1 mouse cellular context compared by ENCODE assay signal in the genomic region with DNA sequence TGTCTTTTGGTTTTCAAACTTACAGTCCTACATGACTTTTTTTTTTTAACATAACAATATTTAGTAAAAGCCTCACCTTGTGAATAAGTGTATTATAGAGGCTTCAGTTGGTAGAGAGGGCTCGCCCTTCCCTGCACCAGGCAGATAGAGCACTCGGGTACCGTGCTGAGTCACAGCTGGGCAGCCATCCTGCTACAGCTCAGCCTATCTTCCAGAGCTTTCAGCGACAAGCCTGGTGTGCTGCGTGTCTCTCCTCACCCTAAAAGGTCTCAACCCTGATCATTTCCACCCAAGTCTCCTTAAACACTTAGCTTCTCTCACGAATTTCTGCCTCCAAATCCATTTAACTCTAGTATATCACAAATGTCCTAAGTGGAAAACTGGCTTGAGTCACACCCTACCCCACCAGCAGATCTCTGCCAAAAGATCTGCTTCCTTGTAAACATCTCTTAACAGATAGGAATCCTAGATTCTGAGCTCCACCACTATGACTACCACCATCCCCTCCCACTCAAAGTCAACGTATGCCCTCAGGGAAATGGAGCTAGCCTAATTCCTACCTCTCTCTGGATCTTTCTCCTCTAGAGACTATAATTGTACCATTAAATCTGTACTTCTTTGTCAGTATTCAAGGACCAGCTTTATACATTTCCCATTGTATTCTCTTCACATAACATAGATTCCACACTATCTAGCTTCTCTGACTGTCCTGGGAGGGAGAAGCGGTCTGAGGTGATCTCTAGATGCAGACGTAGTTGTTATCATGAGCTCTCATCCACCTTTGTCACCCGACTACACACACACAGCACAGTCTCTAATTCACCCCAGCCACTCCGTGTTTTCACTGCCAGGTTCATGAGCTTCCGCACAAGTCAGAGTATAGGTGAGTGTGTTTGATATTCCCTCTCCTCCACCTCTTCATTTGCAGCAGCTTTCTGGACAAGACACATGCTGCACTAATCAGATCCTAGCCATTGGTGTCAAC.
TF ChIP-seq lines count a peak whose summit lies in the region.

No protein-coding gene starts in this region.

TF ChIP-seq in MEL, 35 proteins besides CTCF, POLR2A, EP300 and RAD21:
- TF ChIP-seq TAL1 (IDR thresholded peaks at IDR 0.05; ENCODE audit: low read length) (peak; percentile 82), NELFE (IDR thresholded peaks at IDR 0.05; ENCODE audit: low read depth, low read length) (peak; percentile 62), MAFK (IDR thresholded peaks at IDR 0.05; ENCODE audit: borderline replicate concordance, low read depth, low read length) (peak; percentile 59; the same call in 1 of the 2 replicates), ETS1 (IDR thresholded peaks at IDR 0.05; ENCODE audit: low read depth, low read length) (peak; percentile 68), TCF12 (IDR thresholded peaks at IDR 0.05; ENCODE audit: low read depth, low read length) (peak; percentile 78), GATA1 (IDR thresholded peaks at IDR 0.05; ENCODE audit: low read depth, low read length) (peak; percentile 68), POLR2AphosphoS2 (IDR thresholded peaks at IDR 0.05; ENCODE audit: low read length) (no peak), JUND (IDR thresholded peaks at IDR 0.05; ENCODE audit: low read depth, low read length) (peak; percentile 71; the same call in 1 of the 2 replicates), ZC3H11A (IDR thresholded peaks at IDR 0.05; ENCODE audit: low read depth, low read length) (no peak), E2F4 (IDR thresholded peaks at IDR 0.05; ENCODE audit: borderline replicate concordance, low read depth, low read length) (0 out of 2 replicates have a peak, but pooled peaks have one; percentile 2), CHD2 (IDR thresholded peaks at IDR 0.05; ENCODE audit: low read length) (no peak), NRF1 (IDR thresholded peaks at IDR 0.05; ENCODE audit: insufficient read depth, low read depth, low read length, poor library complexity, severe bottlenecking) (peak; percentile 17; the same call in 1 of the 2 replicates), MYB (IDR thresholded peaks at IDR 0.05; ENCODE audit: low read depth, low read length) (peak; percentile 81), SIN3A (IDR thresholded peaks at IDR 0.05; ENCODE audit: low read length) (peak; percentile 73), USF2 (IDR thresholded peaks at IDR 0.05; ENCODE audit: borderline replicate concordance in 1 of 2, insufficient read depth in 1 of 2, low read depth in 1 of 2, low read length in 2 of 2) (no peak), ZNF384 (IDR thresholded peaks at IDR 0.05; ENCODE audit: low read depth, low read length) (peak; percentile 80), MEF2A (IDR thresholded peaks at IDR 0.05; ENCODE audit: extremely low read depth, insufficient replicate concordance, low read depth, low read length, poor library complexity, severe bottlenecking) (no peak), MYC (IDR thresholded peaks at IDR 0.05; ENCODE audit: low read depth, low read length) (0 out of 2 replicates have a peak, but pooled peaks have one; percentile 32), BHLHE40 (IDR thresholded peaks at IDR 0.05; ENCODE audit: borderline replicate concordance, low read depth, low read length) (peak; percentile 73; the same call in 1 of the 2 replicates), POLR2AphosphoS5 (IDR thresholded peaks at IDR 0.05; ENCODE audit: borderline replicate concordance, low read depth, low read length) (no peak), ELF1 (IDR thresholded peaks at IDR 0.05; ENCODE audit: low read depth, low read length) (0 out of 2 replicates have a peak, but pooled peaks have one; percentile 2), GABPA (IDR thresholded peaks at IDR 0.05; ENCODE audit: low read depth, low read length) (peak; percentile 88), TBP (IDR thresholded peaks at IDR 0.05; ENCODE audit: low read depth, low read length) (peak; percentile 76), MXI1 (IDR thresholded peaks at IDR 0.05; ENCODE audit: low read depth, low read length) (peak; percentile 41), ZMIZ1 (IDR thresholded peaks at IDR 0.05; ENCODE audit: low read depth, low read length) (0 out of 2 replicates have a peak, but pooled peaks have one; percentile 47)
TF ChIP-seq in MEL: peak in this region for 19.
